Comparison of ENCODE assay signal across 7 mouse cellular contexts in genomic region chr13:49449318-49449749, GRCm38 (mm10). TPM values are rescaled to one million over a fixed set of nuclear protein-coding genes. Genes with fewer than 3 reads are reported as not detected.
DNase-seq lines count a peak whose midpoint lies in the region; ATAC-seq lines count a peak whose summit lies in the region.

No protein-coding gene starts in this region.

- H3K4me3 ChIP-seq in midbrain, embryonic 11.5 days (ENCODE audit: low read depth, low read length), result no peak overlapping the region

- H3K9ac ChIP-seq in midbrain, embryonic 11.5 days (ENCODE audit: low read length), result no peak overlapping the region

- intact Hi-C loops in left cerebral cortex, postnatal 25 days (cut with DNase I), result loop anchor here (1.0 kb wide), 1 partner anchor 195 kb away; no protein-coding TSS in a partner anchor

- no peak overlapping the region for H3K27ac ChIP-seq in midbrain, embryonic 11.5 days (ENCODE audit: low read depth, low read length)

- ATAC-seq in common myeloid progenitor, adult 5-6 weeks (replicated peaks; ENCODE audit: low read depth, poor library complexity, severe bottlenecking), result peak; percentile 95
- ATAC-seq in inflammation-experienced regulatory T-cells, adult 6 months, result peak; percentile 89
- ATAC-seq in midbrain, embryonic 11.5 days (ENCODE audit: low FRiP score), result peak; percentile 83

- H3K36me3 ChIP-seq in midbrain, embryonic 11.5 days (ENCODE audit: control insufficient read depth, insufficient read depth, low read length), result peaks cover 2% of the 10 kb centered on the region

- H3K4me2 ChIP-seq in midbrain, embryonic 11.5 days, result no peak overlapping the region

- no peaks in the 10 kb centered on the region for H3K4me1 ChIP-seq in midbrain, embryonic 11.5 days (ENCODE audit: control insufficient read depth, insufficient read depth, low read length)

- no peaks in the 10 kb centered on the region for H3K9me3 ChIP-seq in midbrain, embryonic 11.5 days (ENCODE audit: control insufficient read depth, low read length)

- peak; percentile 89 for DNase-seq in adipocyte (ENCODE audit: low spot score)
- DNase-seq in gastrocnemius, adult 8-10 months (ENCODE audit: low spot score in 2 of 2), result peak; percentile 62 to 71
- peak; percentile 81 to 83 for DNase-seq in left cerebral cortex, postnatal 25 days (ENCODE audit: low spot score in 2 of 2)
- peak; percentile 97 for DNase-seq in midbrain, embryonic 11.5 days (ENCODE audit: low spot score, missing footprints)
- peak; percentile 78 for DNase-seq in skeletal muscle tissue, adult 2 months (ENCODE audit: low read depth, low spot score)

- 56% methylated on average over 5 of the region's 5 CpGs for WGBS in midbrain, embryonic 11.5 days

- H3K27me3 ChIP-seq in midbrain, embryonic 11.5 days (ENCODE audit: control insufficient read depth, insufficient read depth, low read length), result no peaks in the 10 kb centered on the region

RNA-seq across cellular contexts. Expression of gene Ippk, which starts 28.3 kb away (rescaled TPM):
- total RNA-seq in common myeloid progenitor, adult 5-6 weeks (2017), result 8.4 and 11.3 TPM in 2 replicates
- total RNA-seq in gastrocnemius, adult 8-10 months (2022), result 1 to 10 TPM; 6.1 to 7.6 (median 7.0) TPM
- 1 to 10 TPM; 3.8 to 5.3 (median 4.3) TPM for polyA plus RNA-seq in inflammation-experienced regulatory T-cells, adult 6 months (2017; shearing (Covaris generic))
- 10 to 100 TPM; 14.8 to 16.8 TPM for total RNA-seq in left cerebral cortex, postnatal 25 days (2021)
- polyA plus RNA-seq in midbrain, embryonic 11.5 days (2014; fragmentation: Nextera tagmentation; extraction: Ambion mirVana), result 13.7 and 18.3 TPM in 2 replicates

RNA-seq across cellular contexts. Expression of gene Tes3-ps, which starts 43.8 kb away (rescaled TPM):
- total RNA-seq in common myeloid progenitor, adult 5-6 weeks (2017), result 10.0 and 10.6 TPM in 2 replicates
- 1 to 10 TPM; 1.3 to 2.0 (median 1.7) TPM for total RNA-seq in gastrocnemius, adult 8-10 months (2022)
- polyA plus RNA-seq in inflammation-experienced regulatory T-cells, adult 6 months (2017; shearing (Covaris generic)), result 1 to 10 TPM; 5.6 to 8.2 (median 8.1) TPM
- 1 to 10 TPM; 1.6 to 1.9 TPM for total RNA-seq in left cerebral cortex, postnatal 25 days (2021)
- 0.61 and 0.62 TPM in 2 replicates for polyA plus RNA-seq in midbrain, embryonic 11.5 days (2014; fragmentation: Nextera tagmentation; extraction: Ambion mirVana)

RNA-seq across cellular contexts. Expression of gene Ecm2, which starts 55.3 kb away (rescaled TPM):
- 0.09 and 0.10 TPM in 2 replicates for total RNA-seq in common myeloid progenitor, adult 5-6 weeks (2017)
- total RNA-seq in gastrocnemius, adult 8-10 months (2022), result 1 to 10 TPM; 3.7 to 7.9 (median 5.6) TPM
- under 1 TPM in 2 of 3 experiments, not detected in 1; 0.07 to 0.23 TPM for polyA plus RNA-seq in inflammation-experienced regulatory T-cells, adult 6 months (2017; shearing (Covaris generic))
- total RNA-seq in left cerebral cortex, postnatal 25 days (2021), result 1 to 10 TPM; 2.3 to 2.7 TPM
- polyA plus RNA-seq in midbrain, embryonic 11.5 days (2014; fragmentation: Nextera tagmentation; extraction: Ambion mirVana), result 0.55 and 1.2 TPM in 2 replicates
